Mouse (Mus musculus): ENCODE results near the gene Zfp658.
A peak's percentile ranks its signal among the peaks of the same experiment; 100 is the strongest.

Zfp658 gene

GRCm38 (mm10) chr7:43556901-43557300 is 5.2 kb upstream of the Zfp658 start:
- H3K9me3 ChIP-seq (ENCODE audit: low read length) = no peaks in the 10 kb centered on the region
- H3K27me3 ChIP-seq (ENCODE audit: insufficient read depth, low read length) = no peaks in the 10 kb centered on the region
- TF ChIP-seq NANOG (IDR thresholded peaks at IDR 0.05; ENCODE audit: borderline replicate concordance, low read length) = no peak
- no peak for TF ChIP-seq CTCF (conservative IDR thresholded peaks at IDR 0.05; ENCODE audit: low read length)
- TF ChIP-seq POU5F1 (IDR thresholded peaks at IDR 0.05; ENCODE audit: borderline replicate concordance, low read length) = no peak
- H3K4me3 ChIP-seq (replicated peaks; ENCODE audit: low read length) = no peak overlapping the region
- no peaks in the 10 kb centered on the region for H3K4me1 ChIP-seq (replicated peaks; ENCODE audit: low read depth, low read length)
- H3K36me3 ChIP-seq (ENCODE audit: insufficient read depth, low read length) = no peaks in the 10 kb centered on the region

GRCm38 (mm10) chr7:43562651-43563070 is 605 bp downstream of the Zfp658 start:
- Histone ChIP-seq H3K4me3 (replicated peaks; ENCODE audit: low read length) (peak overlapping the region; percentile 82), H3K9me3 (ENCODE audit: low read length) (peaks cover 11% of the 10 kb centered on the region), H3K36me3 (ENCODE audit: insufficient read depth, low read length) (peaks cover 3% of the 10 kb centered on the region), H3K4me1 (replicated peaks; ENCODE audit: low read depth, low read length) (peaks cover 11% of the 10 kb centered on the region), H3K27me3 (ENCODE audit: insufficient read depth, low read length) (no peaks in the 10 kb centered on the region)
- TF ChIP-seq CTCF (conservative IDR thresholded peaks at IDR 0.05; ENCODE audit: low read length) = no peak
- TF ChIP-seq POU5F1 (IDR thresholded peaks at IDR 0.05; ENCODE audit: borderline replicate concordance, low read length) = no peak
- TF ChIP-seq NANOG (IDR thresholded peaks at IDR 0.05; ENCODE audit: borderline replicate concordance, low read length) = no peak

- no peaks in the 10 kb centered on the region for H3K27me3 ChIP-seq (ENCODE audit: insufficient read depth, low read length)
- TF ChIP-seq POU5F1 (IDR thresholded peaks at IDR 0.05; ENCODE audit: borderline replicate concordance, low read length) (no peak), NANOG (IDR thresholded peaks at IDR 0.05; ENCODE audit: borderline replicate concordance, low read length) (no peak), CTCF (conservative IDR thresholded peaks at IDR 0.05; ENCODE audit: low read length) (no peak)
- H3K4me1 ChIP-seq (replicated peaks; ENCODE audit: low read depth, low read length) = peaks cover 11% of the 10 kb centered on the region
Measured at GRCm38 (mm10) chr7:43563300-43563699, 1.2 kb downstream of the Zfp658 start.

GRCm38 (mm10) chr7:43571216-43571615 is 9.2 kb downstream of the Zfp658 start:
- H3K4me1 ChIP-seq (replicated peaks; ENCODE audit: low read depth, low read length) = no peaks in the 10 kb centered on the region
- peaks cover 15% of the 10 kb centered on the region for H3K36me3 ChIP-seq (ENCODE audit: insufficient read depth, low read length)
- no peak overlapping the region for H3K4me3 ChIP-seq (replicated peaks; ENCODE audit: low read length)
- H3K9me3 ChIP-seq (ENCODE audit: low read length) = peaks cover 84% of the 10 kb centered on the region
- H3K27me3 ChIP-seq (ENCODE audit: insufficient read depth, low read length) = no peaks in the 10 kb centered on the region
- TF ChIP-seq POU5F1 (IDR thresholded peaks at IDR 0.05; ENCODE audit: borderline replicate concordance, low read length) (no peak), NANOG (IDR thresholded peaks at IDR 0.05; ENCODE audit: borderline replicate concordance, low read length) (no peak), CTCF (conservative IDR thresholded peaks at IDR 0.05; ENCODE audit: low read length) (no peak)

More at GRCm38 (mm10) chr7:43563300-43563699, 1.2 kb downstream of the Zfp658 start:
- Histone ChIP-seq H3K36me3 (ENCODE audit: insufficient read depth, low read length) (peaks cover 8% of the 10 kb centered on the region), H3K4me3 (replicated peaks; ENCODE audit: low read length) (no peak overlapping the region), H3K9me3 (ENCODE audit: low read length) (peaks cover 18% of the 10 kb centered on the region)

GRCm38 (mm10) chr7:43579440-43580171 is 17.6 kb downstream of the Zfp658 start, which contains the start of gene Zfp719:
Zfp719 (plus strand) TSS chr7:43579610.
- Histone ChIP-seq H3K36me3 (ENCODE audit: insufficient read depth, low read length) (peaks cover 9% of the 10 kb centered on the region), H3K9me3 (ENCODE audit: low read length) (peaks cover 5% of the 10 kb centered on the region), H3K4me3 (replicated peaks; ENCODE audit: low read length) (peak within 1 kb of the TSS; percentile 90), H3K4me1 (replicated peaks; ENCODE audit: low read depth, low read length) (peaks cover 25% of the 10 kb centered on the region), H3K27me3 (ENCODE audit: insufficient read depth, low read length) (no peaks in the 10 kb centered on the region)
- no peak for TF ChIP-seq POU5F1 (IDR thresholded peaks at IDR 0.05; ENCODE audit: borderline replicate concordance, low read length)
- TF ChIP-seq NANOG (IDR thresholded peaks at IDR 0.05; ENCODE audit: borderline replicate concordance, low read length) = peak; percentile 72; the same call in 1 of the 2 replicates
- TF ChIP-seq CTCF (conservative IDR thresholded peaks at IDR 0.05; ENCODE audit: low read length) = no peak

- peaks cover 18% of the 10 kb centered on the region for H3K36me3 ChIP-seq (ENCODE audit: insufficient read depth, low read length)
- H3K9me3 ChIP-seq (ENCODE audit: low read length) = no peaks in the 10 kb centered on the region
- H3K4me3 ChIP-seq (replicated peaks; ENCODE audit: low read length) = peak overlapping the region; percentile 90
- no peaks in the 10 kb centered on the region for H3K27me3 ChIP-seq (ENCODE audit: insufficient read depth, low read length)
- TF ChIP-seq POU5F1 (IDR thresholded peaks at IDR 0.05; ENCODE audit: borderline replicate concordance, low read length) (no peak), CTCF (conservative IDR thresholded peaks at IDR 0.05; ENCODE audit: low read length) (no peak), NANOG (IDR thresholded peaks at IDR 0.05; ENCODE audit: borderline replicate concordance, low read length) (no peak)
- H3K4me1 ChIP-seq (replicated peaks; ENCODE audit: low read depth, low read length) = peaks cover 25% of the 10 kb centered on the region
Measured at GRCm38 (mm10) chr7:43580526-43580925, 18.5 kb downstream of the Zfp658 start.

- H3K4me1 ChIP-seq (replicated peaks; ENCODE audit: low read depth, low read length) = peaks cover 25% of the 10 kb centered on the region
- no peaks in the 10 kb centered on the region for H3K9me3 ChIP-seq (ENCODE audit: low read length)
- no peak overlapping the region for H3K4me3 ChIP-seq (replicated peaks; ENCODE audit: low read length)
- TF ChIP-seq POU5F1 (IDR thresholded peaks at IDR 0.05; ENCODE audit: borderline replicate concordance, low read length) = no peak
- no peak for TF ChIP-seq NANOG (IDR thresholded peaks at IDR 0.05; ENCODE audit: borderline replicate concordance, low read length)
- TF ChIP-seq CTCF (conservative IDR thresholded peaks at IDR 0.05; ENCODE audit: low read length) = peak; percentile 31
- H3K36me3 ChIP-seq (ENCODE audit: insufficient read depth, low read length) = peaks cover 61% of the 10 kb centered on the region
- H3K27me3 ChIP-seq (ENCODE audit: insufficient read depth, low read length) = no peaks in the 10 kb centered on the region
Measured at GRCm38 (mm10) chr7:43584790-43585189, 22.7 kb downstream of the Zfp658 start.

- no peak for TF ChIP-seq POU5F1 (IDR thresholded peaks at IDR 0.05; ENCODE audit: borderline replicate concordance, low read length)
- no peak for TF ChIP-seq CTCF (conservative IDR thresholded peaks at IDR 0.05; ENCODE audit: low read length)
- TF ChIP-seq NANOG (IDR thresholded peaks at IDR 0.05; ENCODE audit: borderline replicate concordance, low read length) = no peak
- Histone ChIP-seq H3K9me3 (ENCODE audit: low read length) (peaks cover 6% of the 10 kb centered on the region; the same call in 1 of the 2 replicates), H3K4me3 (replicated peaks; ENCODE audit: low read length) (peak overlapping the region; percentile 61), H3K4me1 (replicated peaks; ENCODE audit: low read depth, low read length) (peaks cover 65% of the 10 kb centered on the region), H3K36me3 (ENCODE audit: insufficient read depth, low read length) (no peaks in the 10 kb centered on the region), H3K27me3 (ENCODE audit: insufficient read depth, low read length) (no peaks in the 10 kb centered on the region)
Measured at GRCm38 (mm10) chr7:43601884-43602283, 39.8 kb downstream of the Zfp658 start.

Data from E14TG2a.4 (cell line).